Mouse (Mus musculus) ES-Bruce4 (cell line): ENCODE results near the gene Klhl15.

Experiments
- CTCF ChIP-seq: IDR thresholded peaks from one replicate; pipeline ENCODE4 v1.8.1; 2011; ENCODE audit warnings: low read depth, low read length
- POLR2A ChIP-seq: IDR thresholded peaks from one replicate; pipeline ENCODE4 v1.8.1; 2011; ENCODE audit warnings: low read length; ENCODE audit not compliant: insufficient read depth

GRCm38 (mm10) chrX:94233432-94233831, 967 bp upstream of the Klhl15 start:
- TF ChIP-seq CTCF (no peak), POLR2A (no peak)
